Mouse (Mus musculus) cortical plate, adult 2 months (tissue): ENCODE results near the gene Olfr701.

Experiments
- CTCF ChIP-seq: fragments of 200-500 bp; IDR thresholded peaks from 2 replicates; pipeline ENCODE4 v1.5.1; 2011; ENCODE audit warnings: mild to moderate bottlenecking, control low read depth, low read length; ENCODE audit not compliant: insufficient read depth; ENCODE audit errors: extremely low read depth
- POLR2A ChIP-seq: fragments of 200-500 bp; IDR thresholded peaks from 2 replicates; pipeline ENCODE4 v1.6.1; 2011; ENCODE audit warnings: mild to moderate bottlenecking, low read length, control low read depth; ENCODE audit not compliant: insufficient read depth; ENCODE audit errors: extremely low read depth

- TF ChIP-seq POLR2A (no peak), CTCF (no peak)
Measured at GRCm38 (mm10) chr7:106788330-106788729, 25.6 kb upstream of the Olfr701 start.
